Mouse (Mus musculus) heart, embryonic 14.5 days (tissue): Measurements from ENCODE around the gene Lhx2. TPM values are rescaled to one million over a fixed set of nuclear protein-coding genes. Genes with fewer than 3 reads are reported as not detected.

ENCODE experiments used
- ATAC-seq: fragments of 200-750 bp; cut with Nextera tagmentation; 2 replicates; pipeline ENCODE4 v1.8.0; 2017; ENCODE audit warnings: low read depth, moderate TSS enrichment; ENCODE audit not compliant: insufficient number of reproducible peaks, insufficient read depth, low FRiP score
- H3K27ac ChIP-seq, 2 experiments: fragments of 200-500 bp in 1 of 2; fragments of 300-500 bp in 1 of 2; sonication (generic) in 1 of 2; replicated peaks in 1 of 2; 2 replicates each; pipeline ENCODE4 v1.5.1; 2012 to 2014; ENCODE audit warnings: low read depth in 2 of 2, low read length in 2 of 2, control low read depth in 1 of 2, mild to moderate bottlenecking in 1 of 2, mixed read lengths in 1 of 2; ENCODE audit not compliant: control insufficient read depth in 1 of 2, insufficient read depth in 1 of 2
- H3K27me3 ChIP-seq: fragments of 300-500 bp; sonication (generic); 2 replicates; pipeline ENCODE4 v1.6.1; 2014; ENCODE audit warnings: mild to moderate bottlenecking, low read length, control low read depth; ENCODE audit not compliant: control insufficient read depth, insufficient read depth
- H3K36me3 ChIP-seq: fragments of 300-500 bp; sonication (generic); 2 replicates; pipeline ENCODE4 v1.6.1; 2014; ENCODE audit warnings: mild to moderate bottlenecking, control low read depth, low read length, mixed read lengths; ENCODE audit not compliant: control insufficient read depth, insufficient read depth
- H3K4me1 ChIP-seq, 2 experiments: fragments of 200-500 bp in 1 of 2; fragments of 300-500 bp in 1 of 2; sonication (generic) in 1 of 2; 2 replicates each; pipeline ENCODE4 v1.6.1; 2012 to 2014; ENCODE audit warnings: low read length in 2 of 2, control low read depth in 1 of 2, mixed read lengths in 1 of 2; ENCODE audit not compliant: control insufficient read depth in 2 of 2, insufficient read depth in 2 of 2
- H3K4me2 ChIP-seq: fragments of 300-500 bp; sonication (generic); 2 replicates; pipeline ENCODE4 v1.6.1; 2014; ENCODE audit warnings: mild to moderate bottlenecking, low read length
- H3K4me3 ChIP-seq, 2 experiments: fragments of 200-500 bp in 1 of 2; fragments of 300-500 bp in 1 of 2; sonication (generic) in 1 of 2; 2 replicates each; pipeline ENCODE4 v1.5.1; 2012 to 2014; ENCODE audit warnings: low read length in 2 of 2, mild to moderate bottlenecking in 2 of 2, control low read depth in 1 of 2, low read depth in 1 of 2, moderate library complexity in 1 of 2; ENCODE audit not compliant: control insufficient read depth in 1 of 2, insufficient read depth in 1 of 2
- H3K9ac ChIP-seq: fragments of 300-500 bp; sonication (generic); 2 replicates; pipeline ENCODE4 v1.6.1; 2014; ENCODE audit warnings: mild to moderate bottlenecking, low read length
- H3K9me3 ChIP-seq: fragments of 300-500 bp; sonication (generic); 2 replicates; pipeline ENCODE4 v1.6.1; 2016; ENCODE audit warnings: low read length, control low read depth; ENCODE audit not compliant: control insufficient read depth
- WGBS: fragments of 180-500 bp; shearing (Covaris S2); extraction: QIAGEN DNeasy Blood & Tissue Kit; methylation state at CpG from one replicate; pipeline ENCODE4 v1.1.7; 2014; 5-methylcytosine and 5-hydroxymethylcytosine counted together
- polyA plus RNA-seq: library from polyadenylated mRNA; unstranded; fragments of >200 nt; fragmentation: Nextera tagmentation; extraction: Ambion mirVana; gene quantifications from 2 replicates; pipeline ENCODE4 v1.2.1, GENCODE M21; 2014

Gene Lhx2
- polyA plus RNA-seq, 1 experiment from 2014 or later, result 0.43 TPM

GRCm38 (mm10) chr2:38356428-38357260 lies 17.6 kb downstream of the Lhx2 start:
- ATAC-seq, result no peak
- Histone ChIP-seq H3K4me3 (peak overlapping the region; percentile 13 to 19), H3K27ac (no peak overlapping the region), H3K36me3 (no peaks in the 10 kb centered on the region), H3K9me3 (no peaks in the 10 kb centered on the region), H3K4me2 (peak overlapping the region; percentile 49), H3K27me3 (peaks cover 96% of the 10 kb centered on the region), H3K9ac (no peak overlapping the region), H3K4me1 (peaks cover 0 to 19% of the 10 kb centered on the region in 2 experiments; a peak in 2 of 4 replicates)
- 1% methylated on average over 52 of the region's 53 CpGs for WGBS

DNA sequence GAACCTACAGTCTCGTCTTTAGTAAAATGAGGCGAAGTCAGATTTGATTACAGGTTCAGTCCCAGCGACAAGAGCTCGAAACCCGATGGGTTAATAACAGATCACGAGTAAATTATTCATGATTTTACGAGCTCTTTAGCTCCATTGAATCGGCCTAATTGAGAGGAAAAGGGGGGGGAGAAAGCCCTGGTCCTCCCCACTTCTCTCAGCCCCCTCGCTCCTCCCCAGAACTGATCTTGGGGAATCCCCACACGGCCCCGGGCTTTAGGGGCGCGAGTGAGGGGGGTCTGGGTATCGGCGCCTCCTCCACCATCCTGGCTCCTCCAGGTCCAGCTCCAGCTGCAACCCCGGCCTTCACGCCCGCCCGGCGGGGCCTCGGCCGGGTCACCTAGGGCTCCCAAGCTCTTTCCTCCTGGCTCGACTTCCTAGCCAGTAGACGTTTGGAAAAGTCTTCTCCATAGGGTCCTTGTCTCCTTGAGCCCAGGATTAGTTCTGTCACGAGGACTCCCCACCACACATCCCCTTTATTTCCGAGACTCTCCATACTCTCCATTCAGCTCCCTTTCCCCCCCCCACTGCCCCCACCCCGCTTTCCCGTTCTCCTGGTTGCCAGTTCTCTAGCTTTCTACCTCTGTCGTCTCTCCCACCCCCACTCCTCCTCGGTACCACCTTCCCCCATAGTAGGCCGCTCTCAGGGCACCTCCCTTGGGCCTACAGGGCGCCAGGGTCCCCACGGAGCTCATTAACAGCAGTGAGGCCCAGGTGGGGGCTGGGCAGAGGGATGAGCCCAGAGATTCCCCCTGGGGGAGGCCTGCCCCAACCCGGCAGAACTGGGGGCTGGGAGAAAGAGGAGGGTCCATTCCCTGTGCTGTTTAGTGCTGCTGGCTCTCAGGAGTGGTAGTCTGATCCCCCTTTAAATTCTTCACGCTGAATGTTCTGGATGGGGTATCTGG lies 18.5 kb downstream of the Lhx2 start:
- Histone ChIP-seq H3K4me3 (no peak overlapping the region; a peak in 1 of 4 replicates), H3K9ac (no peak overlapping the region), H3K4me1 (peaks cover 0 to 12% of the 10 kb centered on the region in 2 experiments; a peak in 2 of 4 replicates), H3K27me3 (peaks cover 96% of the 10 kb centered on the region), H3K9me3 (no peaks in the 10 kb centered on the region), H3K27ac (no peak overlapping the region), H3K36me3 (no peaks in the 10 kb centered on the region), H3K4me2 (no peak overlapping the region)
- 4% methylated on average over 34 of the region's 35 CpGs for WGBS
- no peak for ATAC-seq

DNA sequence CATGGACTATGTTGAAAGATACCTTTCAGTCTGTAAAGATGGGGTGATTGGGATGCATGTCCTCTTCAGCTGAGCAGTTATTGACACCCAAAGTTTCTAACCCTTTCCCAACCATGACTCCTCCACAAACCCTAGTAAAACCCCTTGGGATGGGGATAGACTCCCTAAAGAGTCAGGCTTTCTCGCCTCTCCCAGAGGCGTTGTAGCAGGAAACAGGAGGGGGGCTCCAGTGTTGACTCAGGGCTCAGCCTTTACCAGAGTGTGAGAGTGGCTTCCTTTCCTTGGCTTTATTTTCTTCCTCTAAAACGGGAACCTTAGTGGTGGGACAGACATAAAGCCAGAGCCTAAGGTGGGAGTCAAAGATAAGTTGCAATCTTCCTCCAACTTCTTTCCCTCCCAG lies 19.5 kb downstream of the Lhx2 start:
- H3K4me3 ChIP-seq, result no peak overlapping the region
- H3K9me3 ChIP-seq, result no peaks in the 10 kb centered on the region
- no peak overlapping the region for H3K4me2 ChIP-seq
- no peaks in the 10 kb centered on the region for H3K36me3 ChIP-seq
- no peak overlapping the region for H3K27ac ChIP-seq
- ATAC-seq, result no peak
- WGBS, result 7% methylated on average over 3 of the region's 3 CpGs
- peaks cover 96% of the 10 kb centered on the region for H3K27me3 ChIP-seq
- H3K4me1 ChIP-seq, result peaks cover 0 to 12% of the 10 kb centered on the region in 2 experiments; a peak in 2 of 4 replicates
- H3K9ac ChIP-seq, result no peak overlapping the region

GRCm38 (mm10) chr2:38359186-38359585 lies 20.1 kb downstream of the Lhx2 start:
- no peak for ATAC-seq
- no peaks in the 10 kb centered on the region for H3K9me3 ChIP-seq

DNA sequence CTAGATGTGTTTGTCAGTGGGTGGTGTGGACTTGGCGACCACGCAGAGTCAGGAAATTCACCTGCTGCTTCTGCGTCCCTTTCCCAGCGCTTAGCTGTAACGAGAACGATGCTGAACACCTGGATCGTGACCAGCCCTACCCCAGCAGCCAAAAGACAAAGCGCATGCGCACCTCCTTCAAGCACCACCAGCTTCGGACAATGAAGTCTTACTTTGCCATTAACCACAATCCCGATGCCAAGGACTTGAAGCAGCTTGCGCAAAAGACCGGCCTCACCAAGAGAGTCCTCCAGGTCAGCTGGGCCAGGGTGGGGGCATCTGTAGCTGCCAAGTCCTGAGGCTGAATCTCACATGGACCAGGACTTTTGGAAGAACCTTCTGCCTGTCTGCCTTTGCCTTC lies 20.7 kb downstream of the Lhx2 start:
- no peaks in the 10 kb centered on the region for H3K9me3 ChIP-seq
- 8% methylated on average over 13 of the region's 13 CpGs for WGBS
- ATAC-seq, result no peak
- no peak overlapping the region for H3K27ac ChIP-seq
- H3K4me1 ChIP-seq, result peaks cover 0 to 8% of the 10 kb centered on the region in 2 experiments; a peak in 2 of 4 replicates
- H3K4me3 ChIP-seq, result no peak overlapping the region
- H3K9ac ChIP-seq, result no peak overlapping the region
- H3K36me3 ChIP-seq, result no peaks in the 10 kb centered on the region
- no peak overlapping the region for H3K4me2 ChIP-seq
- H3K27me3 ChIP-seq, result peaks cover 95% of the 10 kb centered on the region

More at GRCm38 (mm10) chr2:38359186-38359585, 20.1 kb downstream of the Lhx2 start:
- Histone ChIP-seq H3K4me2 (no peak overlapping the region), H3K36me3 (no peaks in the 10 kb centered on the region), H3K27me3 (peaks cover 96% of the 10 kb centered on the region), H3K4me1 (peaks cover 0 to 12% of the 10 kb centered on the region in 2 experiments; a peak in 2 of 4 replicates), H3K4me3 (no peak overlapping the region), H3K27ac (no peak overlapping the region), H3K9ac (no peak overlapping the region)
- 1% methylated on average over 10 of the region's 10 CpGs for WGBS

DNA sequence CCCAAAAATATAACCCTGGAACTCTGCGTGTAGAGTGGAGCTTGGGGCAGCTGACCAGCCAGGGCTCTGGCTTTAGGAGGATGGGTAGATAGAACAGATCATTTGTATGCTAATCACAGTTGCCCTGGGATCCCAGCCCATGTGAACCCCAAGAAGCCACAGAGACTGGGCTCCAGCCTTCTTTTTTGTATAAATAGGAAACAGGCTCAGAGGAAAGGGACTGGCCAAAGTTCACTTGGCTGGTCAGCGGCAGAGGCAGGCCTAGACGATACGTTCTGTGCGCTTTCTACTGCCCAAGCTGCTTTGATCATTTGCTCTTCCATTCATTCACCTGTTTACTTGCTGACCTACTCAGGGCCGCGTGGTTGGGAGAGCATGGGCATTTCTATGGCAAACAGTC lies 27.1 kb downstream of the Lhx2 start:
- WGBS, result 65% methylated on average over 7 of the region's 7 CpGs
- Histone ChIP-seq H3K27ac (no peak overlapping the region), H3K36me3 (no peaks in the 10 kb centered on the region), H3K4me2 (no peak overlapping the region), H3K9me3 (no peaks in the 10 kb centered on the region), H3K4me1 (peaks cover 2 to 4% of the 10 kb centered on the region in 2 experiments; a peak in 2 of 4 replicates), H3K27me3 (peaks cover 81% of the 10 kb centered on the region), H3K9ac (no peak overlapping the region), H3K4me3 (no peak overlapping the region)
- ATAC-seq, result no peak

DNA sequence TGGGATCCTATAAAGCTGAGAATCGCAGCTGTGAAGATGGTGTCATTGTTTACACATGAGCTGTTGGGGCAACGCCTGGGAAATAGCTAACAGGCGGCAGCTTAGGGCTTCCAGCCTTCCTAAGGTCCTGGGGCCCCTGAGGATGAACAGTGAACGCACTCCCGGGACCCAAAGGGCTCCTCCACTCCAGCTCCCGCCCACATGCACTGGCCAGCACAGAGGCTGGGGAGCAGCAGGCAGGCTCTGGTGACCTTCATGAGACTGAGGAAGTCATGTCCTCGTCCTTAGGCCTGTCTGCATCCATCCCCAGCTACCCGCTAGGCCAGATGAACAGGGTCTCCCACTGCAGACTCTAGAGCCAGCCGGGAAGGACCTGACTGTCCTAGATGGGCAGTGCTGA lies 27.9 kb downstream of the Lhx2 start:
- H3K9me3 ChIP-seq, result no peaks in the 10 kb centered on the region
- peaks cover 77% of the 10 kb centered on the region for H3K27me3 ChIP-seq
- H3K4me3 ChIP-seq, result no peak overlapping the region
- no peak overlapping the region for H3K27ac ChIP-seq
- H3K36me3 ChIP-seq, result no peaks in the 10 kb centered on the region
- H3K4me2 ChIP-seq, result no peak overlapping the region
- 12% methylated on average over 9 of the region's 9 CpGs for WGBS
- H3K4me1 ChIP-seq, result peaks cover 2 to 4% of the 10 kb centered on the region in 2 experiments; a peak in 2 of 4 replicates
- ATAC-seq, result no peak
- no peak overlapping the region for H3K9ac ChIP-seq
